Mouse (Mus musculus) cerebellum, adult 8-10 months (tissue): ENCODE measurements at regions not wholly inside any gene's neighbourhood (a gene's known extent, or its start where the extent isn't known, plus 50 kb on each side); places are given as distances from the start of the nearest gene placed in this dataset.

Source experiments
- DNase-seq: peaks from one replicate; pipeline ENCODE4 v3.0.0; 2022

- DNase-seq = no peak
These were observed 66.6 kb upstream of the Itga4 start for GRCm38 (mm10) chr2:79188511-79189193.

GRCm38 (mm10) chr2:79193851-79194250, 61.4 kb upstream of the Itga4 start:
- DNase-seq = no peak

GRCm38 (mm10) chr2:79201677-79202076, 53.5 kb upstream of the Itga4 start:
- no peak for DNase-seq
